Mouse (Mus musculus): ENCODE data around the gene Tti1. TPM values are rescaled to one million over a fixed set of nuclear protein-coding genes. Genes with fewer than 3 reads are reported as not detected.

The Tti1 gene
- polyA plus RNA-seq, 1 experiment = 5.5 TPM

DNA sequence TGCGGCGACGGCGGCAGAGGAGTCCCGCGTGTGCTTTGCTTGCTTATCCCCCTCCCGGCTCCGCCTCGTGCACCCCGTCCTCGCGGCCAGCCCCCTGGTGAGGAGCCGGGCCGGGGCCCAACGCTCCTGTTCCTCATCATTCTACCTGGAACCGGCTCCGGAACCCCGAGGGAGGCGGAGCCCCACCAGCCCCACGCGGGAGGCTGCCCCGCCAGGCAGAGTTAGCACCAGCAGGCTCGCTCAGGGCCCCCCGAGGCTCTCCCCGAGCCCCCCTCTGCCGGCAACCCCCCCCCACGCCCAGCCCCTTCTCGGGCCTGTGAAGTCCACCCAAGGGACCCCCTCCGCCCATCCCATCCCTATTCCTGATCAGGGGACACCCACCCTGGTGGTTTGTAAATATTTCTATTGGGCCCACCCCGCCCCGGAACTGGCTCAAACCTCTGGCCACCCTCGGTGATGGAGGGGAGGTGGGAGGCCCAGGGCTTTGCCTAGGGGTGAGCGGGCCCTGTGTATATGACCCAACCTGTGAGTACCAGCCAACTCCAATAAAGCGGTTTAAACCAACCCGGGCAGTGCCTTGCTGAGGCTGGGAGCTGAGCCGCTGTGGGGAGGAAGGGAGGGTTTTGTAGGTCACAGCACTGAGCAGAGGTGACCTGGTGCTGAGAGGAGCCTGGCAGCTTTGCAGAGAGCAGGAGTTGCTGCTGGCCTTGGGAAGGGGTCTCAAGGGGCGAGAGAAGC, 83.9 kb downstream of the Tti1 start:
- peak overlapping the region; percentile 88 for H3K4me3 ChIP-seq (replicated peaks)
- H3K36me3 ChIP-seq (replicated peaks; ENCODE audit: low read length) = no peaks in the 10 kb centered on the region
- peaks cover 16% of the 10 kb centered on the region for H3K4me1 ChIP-seq
- H3K9me3 ChIP-seq = peaks cover 6% of the 10 kb centered on the region
- TF ChIP-seq FLI1 (IDR thresholded peaks at IDR 0.05; ENCODE audit: low read length) (no peak), GATA1 (IDR thresholded peaks at IDR 0.05; ENCODE audit: borderline replicate concordance, low read length) (no peak)
- peaks cover 85% of the 10 kb centered on the region for H3K27me3 ChIP-seq (replicated peaks)

DNA sequence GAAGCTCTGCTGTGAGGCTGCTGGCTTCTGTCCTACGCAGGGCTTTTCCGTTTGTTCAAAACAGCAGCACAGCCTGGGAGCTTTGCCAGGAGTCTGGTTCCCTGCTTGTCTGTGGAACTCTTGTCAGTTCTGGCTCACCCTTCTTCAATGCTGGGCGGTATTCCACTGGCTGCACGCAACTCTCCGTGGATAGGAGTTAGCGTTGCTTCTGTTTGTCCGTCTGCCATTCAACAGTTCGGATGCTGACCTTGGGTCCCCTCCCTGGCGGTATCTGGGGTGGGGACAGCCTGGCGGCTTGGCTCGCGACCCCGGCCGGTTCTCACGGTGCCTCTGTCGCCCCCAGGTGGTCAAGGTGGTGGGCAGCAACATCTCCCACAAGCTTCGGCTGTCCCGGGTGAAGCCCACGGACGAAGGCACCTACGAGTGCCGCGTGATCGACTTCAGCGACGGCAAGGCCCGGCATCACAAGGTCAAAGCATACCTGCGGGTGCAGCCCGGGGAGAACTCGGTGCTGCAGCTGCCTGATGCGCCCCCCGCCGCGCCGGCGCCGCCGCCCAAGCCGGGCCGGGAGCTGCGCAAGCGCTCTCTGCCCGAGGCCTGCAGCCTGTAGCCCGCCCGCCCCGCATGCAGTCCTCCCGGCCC, 84.6 kb downstream of the Tti1 start:
- Histone ChIP-seq H3K4me1 (peaks cover 16% of the 10 kb centered on the region), H3K9me3 (peaks cover 6% of the 10 kb centered on the region), H3K4me3 (replicated peaks) (peak overlapping the region; percentile 88), H3K36me3 (replicated peaks; ENCODE audit: low read length) (no peaks in the 10 kb centered on the region), H3K27me3 (replicated peaks) (peaks cover 88% of the 10 kb centered on the region)
- TF ChIP-seq GATA1 (IDR thresholded peaks at IDR 0.05; ENCODE audit: borderline replicate concordance, low read length) (no peak), FLI1 (IDR thresholded peaks at IDR 0.05; ENCODE audit: low read length) (no peak)

DNA sequence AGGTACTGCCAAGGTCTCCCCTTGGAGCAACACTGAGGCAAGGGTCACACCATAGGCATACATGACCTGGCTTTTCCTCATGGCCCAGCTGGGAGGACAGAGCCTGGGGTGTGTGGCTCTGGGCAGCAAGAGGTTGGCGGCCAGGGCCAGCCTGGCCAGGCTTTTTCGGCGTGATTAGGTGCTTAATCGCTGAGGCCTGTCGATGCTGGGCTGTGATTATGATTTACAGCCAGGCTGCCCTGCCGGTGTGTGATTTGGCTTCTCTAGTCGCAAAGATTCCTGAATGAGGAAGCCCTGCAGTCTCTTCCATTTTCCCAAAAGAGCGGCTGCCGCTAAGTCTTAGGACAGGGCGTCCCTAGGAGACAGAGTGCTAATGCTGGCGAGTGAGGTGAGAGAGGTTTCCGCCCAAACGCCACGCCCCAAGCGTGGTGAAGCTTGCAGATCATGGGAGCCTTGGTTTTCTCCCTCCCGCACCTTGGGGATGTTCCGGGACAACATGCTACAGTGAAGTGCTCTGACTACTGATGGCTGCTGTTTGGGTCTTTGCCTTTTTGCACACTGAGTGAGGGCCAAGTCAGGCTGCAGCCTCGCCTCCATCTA, 87.5 kb downstream of the Tti1 start:
- no peak for TF ChIP-seq FLI1 (IDR thresholded peaks at IDR 0.05; ENCODE audit: low read length)
- no peak for TF ChIP-seq GATA1 (IDR thresholded peaks at IDR 0.05; ENCODE audit: borderline replicate concordance, low read length)

DNA sequence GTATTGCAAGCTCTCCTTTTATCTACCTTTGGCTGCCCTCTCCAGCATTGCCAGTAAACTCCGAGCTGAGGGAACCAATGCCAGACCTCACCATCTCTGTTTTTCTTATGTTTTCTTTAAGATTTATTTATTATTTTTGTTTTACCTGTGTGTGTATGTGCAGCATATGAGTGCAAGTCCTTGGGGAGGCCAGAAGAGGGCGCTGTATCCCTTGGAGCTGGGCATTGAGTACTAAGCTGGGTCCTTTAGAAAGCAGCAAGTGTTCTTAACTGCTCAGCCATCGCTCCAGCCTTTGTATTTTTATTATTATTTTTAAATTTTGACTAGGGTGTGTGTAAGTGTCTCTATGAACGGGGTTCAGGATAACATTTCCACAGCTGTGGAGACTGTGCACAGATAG, 91.6 kb downstream of the Tti1 start:
- peaks cover 6% of the 10 kb centered on the region; the same call in 1 of the 2 replicates for H3K9me3 ChIP-seq

More for the DNA sequence above, 87.5 kb downstream of the Tti1 start:
- no peak overlapping the region for H3K4me3 ChIP-seq (replicated peaks)
- peaks cover 16% of the 10 kb centered on the region for H3K4me1 ChIP-seq
- H3K27me3 ChIP-seq (replicated peaks) = peaks cover 86% of the 10 kb centered on the region
- H3K36me3 ChIP-seq (replicated peaks; ENCODE audit: low read length) = no peaks in the 10 kb centered on the region
- peaks cover 11% of the 10 kb centered on the region for H3K9me3 ChIP-seq

DNA sequence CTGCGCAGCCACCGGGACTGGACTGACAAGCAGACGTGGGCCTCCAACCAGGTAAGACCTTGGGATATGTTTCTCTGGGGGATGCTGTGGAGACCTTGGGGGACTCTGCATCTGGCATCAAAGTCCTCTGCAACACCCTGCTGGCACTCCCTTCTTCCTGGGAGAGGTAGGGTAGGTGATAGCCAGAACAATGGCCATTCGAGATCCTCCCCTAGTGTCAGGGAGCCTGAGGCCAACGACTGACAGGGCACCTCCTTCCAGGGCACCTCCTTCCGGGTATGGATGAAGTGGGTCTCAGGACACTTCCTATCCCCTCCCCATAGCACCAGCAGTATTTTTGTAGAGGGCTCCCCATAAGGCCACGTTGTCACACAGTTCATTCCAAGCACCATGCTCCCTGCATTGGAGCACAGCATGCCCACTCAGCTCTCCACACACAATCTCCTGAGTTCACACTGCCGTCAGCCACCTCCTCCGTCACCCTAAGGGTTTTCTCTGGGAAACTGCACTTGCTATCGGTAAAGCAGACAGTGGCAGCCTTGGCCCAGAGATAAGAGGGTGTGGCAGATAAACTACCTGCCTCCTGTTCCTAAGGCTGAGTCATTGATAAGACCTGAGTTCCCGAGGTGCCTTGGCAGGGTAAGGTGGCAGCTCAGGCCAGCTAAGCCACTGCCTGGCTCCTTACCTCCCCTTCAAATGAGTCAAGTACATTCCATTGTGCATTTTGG, 92.6 kb downstream of the Tti1 start:
- TF ChIP-seq GATA1 (IDR thresholded peaks at IDR 0.05; ENCODE audit: borderline replicate concordance, low read length) = no peak
- no peaks in the 10 kb centered on the region; the same call in 1 of the 2 replicates for H3K4me1 ChIP-seq
- H3K4me3 ChIP-seq (replicated peaks) = no peak overlapping the region
- H3K27me3 ChIP-seq (replicated peaks) = peaks cover 76% of the 10 kb centered on the region
- no peaks in the 10 kb centered on the region for H3K36me3 ChIP-seq (replicated peaks; ENCODE audit: low read length)
- peaks cover 6% of the 10 kb centered on the region; the same call in 1 of the 2 replicates for H3K9me3 ChIP-seq

More for the DNA sequence above, 91.6 kb downstream of the Tti1 start:
- H3K27me3 ChIP-seq (replicated peaks) = peaks cover 76% of the 10 kb centered on the region
- no peak overlapping the region for H3K4me3 ChIP-seq (replicated peaks)
- peaks cover 6% of the 10 kb centered on the region; the same call in 1 of the 2 replicates for H3K4me1 ChIP-seq
- TF ChIP-seq FLI1 (IDR thresholded peaks at IDR 0.05; ENCODE audit: low read length) (no peak), GATA1 (IDR thresholded peaks at IDR 0.05; ENCODE audit: borderline replicate concordance, low read length) (no peak)
- no peaks in the 10 kb centered on the region for H3K36me3 ChIP-seq (replicated peaks; ENCODE audit: low read length)

DNA sequence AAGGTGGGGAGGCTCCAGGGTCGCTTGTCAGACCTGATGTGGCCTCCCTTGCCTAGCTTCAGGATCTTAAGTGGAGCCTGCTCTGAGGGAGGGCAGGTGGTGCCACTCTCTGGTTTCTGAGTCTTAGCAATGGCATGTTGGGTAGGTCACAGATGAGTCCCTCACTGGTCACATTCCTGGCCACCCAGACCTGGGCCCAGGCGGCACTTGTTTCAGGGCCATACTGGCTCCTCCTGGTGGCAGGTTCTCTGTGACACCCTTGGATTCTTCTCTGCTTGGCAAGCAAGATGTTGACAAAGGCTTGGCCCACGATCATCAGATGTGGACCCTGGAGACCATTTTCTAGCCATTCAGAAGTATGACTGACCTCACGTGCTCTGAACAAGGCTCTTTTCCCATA, 95.6 kb downstream of the Tti1 start:
- Histone ChIP-seq H3K36me3 (replicated peaks; ENCODE audit: low read length) (no peaks in the 10 kb centered on the region), H3K9me3 (peaks cover 6% of the 10 kb centered on the region; the same call in 1 of the 2 replicates), H3K27me3 (replicated peaks) (peaks cover 73% of the 10 kb centered on the region), H3K4me3 (replicated peaks) (no peak overlapping the region), H3K4me1 (no peaks in the 10 kb centered on the region; the same call in 1 of the 2 replicates)
- TF ChIP-seq FLI1 (IDR thresholded peaks at IDR 0.05; ENCODE audit: low read length) (no peak), GATA1 (IDR thresholded peaks at IDR 0.05; ENCODE audit: borderline replicate concordance, low read length) (no peak)

Other genes starting within 250 kb of the Tti1 start
- not detected in 2 replicates for gene Vstm2l, start 113.8 kb downstream of the Tti1 start, polyA plus RNA-seq (2012; ENCODE audit: insufficient read depth, low replicate concordance)
- 5.5 and 8.2 TPM in 2 replicates for gene Rprd1b, start 64 bp upstream of the Tti1 start, polyA plus RNA-seq (2012; ENCODE audit: insufficient read depth, low replicate concordance)
- 5.6 TPM in 1 of 2 replicates, not detected in the other for gene Tgm2, start 118.0 kb upstream of the Tti1 start, polyA plus RNA-seq (2012; ENCODE audit: insufficient read depth, low replicate concordance)
- gene D630003M21Rik, start 200.8 kb upstream of the Tti1 start, polyA plus RNA-seq (2012; ENCODE audit: insufficient read depth, low replicate concordance) = not detected in 2 replicates
- gene Bpi, start 229.7 kb upstream of the Tti1 start, polyA plus RNA-seq (2012; ENCODE audit: insufficient read depth, low replicate concordance) = not detected in 2 replicates